Mouse (Mus musculus): ENCODE results near the gene Camk1d. TPM values are rescaled to one million over a fixed set of nuclear protein-coding genes. Genes with fewer than 3 reads are reported as not detected.
"Not testable (repeated sequence)": the region's sequence is repeated elsewhere in the genome, so short reads cannot be mapped to it uniquely, and the experiment has no call there.

Gene Camk1d
- polyA plus RNA-seq, 1 experiment = 1.4 TPM

DNA sequence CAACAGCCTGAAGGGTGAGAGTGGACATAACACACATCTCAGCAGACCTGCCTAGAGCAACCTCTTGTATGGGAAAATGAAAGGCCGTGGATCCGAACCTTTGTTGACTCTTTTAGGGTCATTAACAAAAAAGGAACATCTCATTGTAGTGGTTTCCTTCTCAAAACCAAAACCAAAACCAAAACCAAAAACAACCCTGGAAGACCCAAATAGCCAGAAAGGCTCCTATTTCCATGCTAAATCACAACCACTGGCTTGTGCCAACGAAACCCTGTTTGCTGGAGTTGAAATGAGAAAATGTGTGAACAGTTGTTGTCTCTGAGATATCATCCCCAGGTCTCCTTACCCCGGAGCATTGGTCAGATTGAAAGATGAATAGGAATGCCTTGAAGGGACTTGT lies 321.8 kb downstream of the Camk1d start:
- no peaks in the 10 kb centered on the region for H3K36me3 ChIP-seq (ENCODE audit: control insufficient read depth, insufficient read depth, low read length)
- TF ChIP-seq POLR2A (IDR thresholded peaks at IDR 0.05; ENCODE audit: control insufficient read depth, low read depth, low read length) (no peak), CTCF (IDR thresholded peaks at IDR 0.05; ENCODE audit: control insufficient read depth, insufficient read depth, insufficient replicate concordance, low read depth, low read length) (no peak)
- no peaks in the 10 kb centered on the region; the same call in 1 of the 2 replicates for H3K4me1 ChIP-seq (ENCODE audit: control insufficient read depth, insufficient read depth, low read length)
- no peaks in the 10 kb centered on the region for H3K27me3 ChIP-seq (ENCODE audit: control insufficient read depth, insufficient read depth, low read length)
- H3K27ac ChIP-seq (ENCODE audit: control insufficient read depth, insufficient read depth, low read depth, low read length) = no peak overlapping the region
- H3K4me3 ChIP-seq (ENCODE audit: control insufficient read depth, low read depth, low read length) = no peak overlapping the region

DNA sequence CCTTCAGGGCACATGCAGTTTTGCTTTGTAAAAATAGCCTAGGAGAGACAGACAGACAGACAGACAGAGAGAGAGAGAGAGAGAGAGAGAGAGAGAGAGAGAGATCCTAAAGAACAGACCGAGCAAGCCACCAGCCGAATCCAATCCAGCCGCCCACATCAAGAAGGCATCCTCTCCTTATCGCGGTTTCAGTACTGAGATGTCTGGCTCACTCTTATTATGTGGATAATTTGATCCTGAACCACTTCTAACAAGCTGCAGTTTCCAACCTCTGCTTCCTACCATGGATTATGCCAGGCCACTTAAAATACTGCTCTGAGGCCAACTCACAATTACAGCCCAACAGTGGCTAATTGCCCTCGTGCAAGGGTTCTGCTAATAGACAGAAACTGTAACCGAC lies 325.9 kb downstream of the Camk1d start:
- Histone ChIP-seq H3K27ac (ENCODE audit: control insufficient read depth, insufficient read depth, low read depth, low read length) (no peak overlapping the region), H3K4me3 (ENCODE audit: control insufficient read depth, low read depth, low read length) (no peak overlapping the region), H3K4me1 (ENCODE audit: control insufficient read depth, insufficient read depth, low read length) (no peaks in the 10 kb centered on the region; the same call in 1 of the 2 replicates), H3K36me3 (ENCODE audit: control insufficient read depth, insufficient read depth, low read length) (no peaks in the 10 kb centered on the region), H3K27me3 (ENCODE audit: control insufficient read depth, insufficient read depth, low read length) (no peaks in the 10 kb centered on the region)
- TF ChIP-seq POLR2A (IDR thresholded peaks at IDR 0.05; ENCODE audit: control insufficient read depth, low read depth, low read length) (no peak), CTCF (IDR thresholded peaks at IDR 0.05; ENCODE audit: control insufficient read depth, insufficient read depth, insufficient replicate concordance, low read depth, low read length) (no peak)

DNA sequence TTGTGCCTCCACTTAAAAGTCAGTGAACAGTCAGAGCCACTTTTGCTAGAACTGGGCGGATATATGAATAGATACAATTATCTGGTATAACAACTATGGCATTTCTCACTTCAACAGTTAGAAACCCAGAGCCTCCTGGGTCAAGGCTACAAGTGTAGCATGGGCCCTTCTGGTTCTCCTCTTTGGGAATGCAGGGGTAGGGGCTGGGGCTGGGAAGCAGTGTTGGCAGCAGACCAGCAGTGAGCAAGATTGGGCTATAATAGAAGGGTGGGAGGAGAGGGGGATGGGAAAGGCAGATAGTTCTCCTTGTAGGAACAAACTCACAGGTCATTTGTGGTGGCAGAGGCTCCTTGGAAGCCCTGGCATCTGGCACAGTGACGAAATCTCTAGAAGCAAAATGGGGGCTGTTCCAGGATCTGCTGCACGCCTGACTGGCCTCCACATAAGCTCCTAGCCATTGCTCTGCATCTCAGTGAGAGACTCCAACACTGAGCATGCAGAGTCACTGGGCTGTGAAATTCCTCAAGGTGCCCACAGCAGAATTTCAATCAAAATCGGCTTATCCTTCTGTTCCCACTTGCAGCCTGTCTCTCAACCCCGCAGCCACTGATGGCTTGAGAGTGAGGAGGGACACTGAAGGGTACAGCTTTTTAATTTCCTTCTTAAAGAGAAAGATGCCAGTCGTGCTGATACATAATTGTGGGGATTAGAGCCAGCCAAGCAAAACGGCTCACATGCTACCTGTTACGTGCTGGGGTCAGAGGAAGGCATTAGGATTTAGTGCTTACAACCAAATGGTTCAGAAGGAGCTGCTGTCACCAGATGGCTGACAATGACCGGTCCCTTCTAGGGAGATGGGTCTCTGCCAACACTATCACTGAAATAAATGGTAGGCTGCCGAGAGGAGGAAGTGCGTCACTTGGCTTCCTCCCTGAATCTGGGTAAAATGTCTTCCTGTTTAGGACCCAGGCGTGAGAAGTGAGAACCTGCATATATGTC lies 332.3 kb downstream of the Camk1d start:
- no peak for TF ChIP-seq POLR2A (IDR thresholded peaks at IDR 0.05; ENCODE audit: control insufficient read depth, low read depth, low read length)
- TF ChIP-seq CTCF (IDR thresholded peaks at IDR 0.05; ENCODE audit: control insufficient read depth, insufficient read depth, insufficient replicate concordance, low read depth, low read length) = no peak
- H3K27me3 ChIP-seq (ENCODE audit: control insufficient read depth, insufficient read depth, low read length) = no peaks in the 10 kb centered on the region
- H3K4me1 ChIP-seq (ENCODE audit: control insufficient read depth, insufficient read depth, low read length) = no peaks in the 10 kb centered on the region
- H3K36me3 ChIP-seq (ENCODE audit: control insufficient read depth, insufficient read depth, low read length) = no peaks in the 10 kb centered on the region
- H3K4me3 ChIP-seq (ENCODE audit: control insufficient read depth, low read depth, low read length) = no peak overlapping the region
- H3K27ac ChIP-seq (ENCODE audit: control insufficient read depth, insufficient read depth, low read depth, low read length) = no peak overlapping the region

DNA sequence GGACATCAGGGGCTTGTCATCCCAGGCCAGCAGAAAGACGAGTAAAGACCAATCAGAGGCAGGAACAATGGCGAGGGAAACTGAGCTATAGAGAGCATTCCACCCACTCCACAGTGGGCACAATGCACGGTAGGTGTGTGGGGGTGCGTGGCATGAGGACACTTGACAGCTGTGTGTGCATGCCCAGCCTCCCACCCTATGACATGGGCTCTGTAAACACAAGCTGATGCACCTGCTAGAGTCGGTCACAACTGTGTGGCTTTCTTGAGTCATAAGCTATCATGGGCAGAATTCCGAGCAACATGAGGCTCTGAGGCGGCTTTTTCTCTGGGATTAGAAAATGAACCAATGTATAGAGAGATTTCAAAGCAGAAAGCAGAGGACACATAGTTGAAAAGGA lies 333.3 kb downstream of the Camk1d start:
- no peaks in the 10 kb centered on the region for H3K4me1 ChIP-seq (ENCODE audit: control insufficient read depth, insufficient read depth, low read length)
- no peaks in the 10 kb centered on the region for H3K36me3 ChIP-seq (ENCODE audit: control insufficient read depth, insufficient read depth, low read length)
- H3K4me3 ChIP-seq (ENCODE audit: control insufficient read depth, low read depth, low read length) = no peak overlapping the region
- H3K27me3 ChIP-seq (ENCODE audit: control insufficient read depth, insufficient read depth, low read length) = no peaks in the 10 kb centered on the region
- no peak overlapping the region for H3K27ac ChIP-seq (ENCODE audit: control insufficient read depth, insufficient read depth, low read depth, low read length)
- TF ChIP-seq CTCF (IDR thresholded peaks at IDR 0.05; ENCODE audit: control insufficient read depth, insufficient read depth, insufficient replicate concordance, low read depth, low read length) (no peak), POLR2A (IDR thresholded peaks at IDR 0.05; ENCODE audit: control insufficient read depth, low read depth, low read length) (no peak)

DNA sequence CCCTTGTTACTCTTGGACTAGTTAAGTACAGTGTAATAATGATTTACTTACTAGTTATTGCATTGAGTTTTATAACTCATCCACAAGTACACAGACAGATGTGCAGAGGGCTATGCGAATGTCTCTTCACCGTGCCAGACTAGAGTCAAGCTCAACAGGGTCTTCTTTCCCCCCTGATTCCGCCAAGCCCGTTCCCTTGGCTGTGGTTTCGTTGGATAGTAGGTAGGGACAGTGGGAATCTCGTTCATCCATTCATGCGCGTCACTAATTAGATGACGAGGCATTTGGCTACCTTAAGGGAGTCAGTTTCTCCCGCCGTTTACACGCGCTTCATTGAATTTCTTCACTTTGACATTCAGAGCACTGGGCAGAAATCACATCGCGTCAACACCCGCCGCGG lies 335.4 kb downstream of the Camk1d start:
- not testable (repeated sequence) for H3K27me3 ChIP-seq (ENCODE audit: control insufficient read depth, insufficient read depth, low read length); H3K36me3 ChIP-seq (ENCODE audit: control insufficient read depth, insufficient read depth, low read length); H3K4me3 ChIP-seq (ENCODE audit: control insufficient read depth, low read depth, low read length); H3K27ac ChIP-seq (ENCODE audit: control insufficient read depth, insufficient read depth, low read depth, low read length); H3K4me1 ChIP-seq (ENCODE audit: control insufficient read depth, insufficient read depth, low read length)

DNA sequence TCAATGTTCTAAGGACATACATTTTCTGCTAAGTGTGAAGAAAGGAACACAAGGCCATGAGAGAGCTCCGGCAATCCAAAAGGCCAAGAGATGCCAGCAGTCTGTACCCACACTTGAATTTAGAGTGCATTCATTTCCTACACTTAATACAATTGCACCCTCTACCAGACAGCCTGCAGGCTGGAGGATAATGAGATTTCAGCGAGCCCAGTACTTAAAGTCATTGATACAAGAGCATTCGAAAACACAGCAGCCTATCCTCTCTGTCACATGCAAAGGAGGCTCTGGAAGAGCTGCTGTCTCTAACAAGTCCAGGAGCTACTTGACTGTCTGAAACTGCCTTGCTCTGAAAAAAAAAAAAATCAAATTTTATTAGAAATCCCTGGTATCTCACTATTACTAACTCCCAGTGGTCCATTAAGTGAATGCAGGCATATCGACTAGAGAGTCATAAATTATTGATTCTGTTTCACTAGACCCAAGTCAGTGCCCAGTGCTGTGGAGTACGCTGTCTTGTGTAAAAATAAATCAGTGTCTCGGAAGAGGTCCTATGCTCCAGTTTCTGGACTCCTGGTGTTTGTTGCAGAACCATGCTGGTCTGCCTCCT lies 336.1 kb downstream of the Camk1d start:
- no peak overlapping the region for H3K4me3 ChIP-seq (ENCODE audit: control insufficient read depth, low read depth, low read length)
- TF ChIP-seq POLR2A (IDR thresholded peaks at IDR 0.05; ENCODE audit: control insufficient read depth, low read depth, low read length) (no peak), CTCF (IDR thresholded peaks at IDR 0.05; ENCODE audit: control insufficient read depth, insufficient read depth, insufficient replicate concordance, low read depth, low read length) (no peak)
- H3K27me3 ChIP-seq (ENCODE audit: control insufficient read depth, insufficient read depth, low read length) = no peaks in the 10 kb centered on the region
- no peak overlapping the region for H3K27ac ChIP-seq (ENCODE audit: control insufficient read depth, insufficient read depth, low read depth, low read length)
- H3K36me3 ChIP-seq (ENCODE audit: control insufficient read depth, insufficient read depth, low read length) = no peaks in the 10 kb centered on the region
- no peaks in the 10 kb centered on the region for H3K4me1 ChIP-seq (ENCODE audit: control insufficient read depth, insufficient read depth, low read length)

DNA sequence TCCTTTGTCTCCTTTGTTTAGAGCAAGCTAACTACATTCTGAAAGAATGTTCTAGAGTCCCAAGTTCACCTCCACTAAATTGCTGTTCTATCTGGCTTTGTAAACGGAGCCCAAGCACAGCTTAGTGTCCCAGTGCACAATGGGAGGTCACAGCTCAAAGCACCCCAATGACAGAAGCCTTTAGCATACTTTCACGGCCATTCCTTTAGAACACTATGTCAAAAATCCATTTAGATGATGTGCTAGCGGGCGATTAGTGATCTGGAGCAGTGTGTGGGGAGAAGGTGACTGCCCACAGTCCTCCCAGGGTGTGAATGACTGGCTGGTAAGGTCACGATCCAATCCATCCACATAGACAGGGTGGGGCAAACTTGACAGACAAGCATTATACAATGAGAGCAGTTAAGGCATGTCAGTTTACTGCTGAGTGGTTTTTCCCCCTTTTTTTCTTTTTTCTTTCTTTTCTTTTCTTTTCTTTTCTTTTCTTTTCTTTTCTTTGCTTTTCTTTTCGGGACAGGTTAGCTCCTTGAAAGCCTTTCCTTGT lies 341.4 kb downstream of the Camk1d start:
- H3K4me1 ChIP-seq (ENCODE audit: control insufficient read depth, insufficient read depth, low read length) = no peaks in the 10 kb centered on the region
- no peak overlapping the region for H3K4me3 ChIP-seq (ENCODE audit: control insufficient read depth, low read depth, low read length)
- no peaks in the 10 kb centered on the region for H3K27me3 ChIP-seq (ENCODE audit: control insufficient read depth, insufficient read depth, low read length)
- no peak for TF ChIP-seq CTCF (IDR thresholded peaks at IDR 0.05; ENCODE audit: control insufficient read depth, insufficient read depth, insufficient replicate concordance, low read depth, low read length)
- TF ChIP-seq POLR2A (IDR thresholded peaks at IDR 0.05; ENCODE audit: control insufficient read depth, low read depth, low read length) = no peak
- H3K36me3 ChIP-seq (ENCODE audit: control insufficient read depth, insufficient read depth, low read length) = no peaks in the 10 kb centered on the region
- no peak overlapping the region for H3K27ac ChIP-seq (ENCODE audit: control insufficient read depth, insufficient read depth, low read depth, low read length)

Measured in testis, adult 2 months (tissue).